ENCODE assay signal across 22 mouse cellular contexts in the genomic region with DNA sequence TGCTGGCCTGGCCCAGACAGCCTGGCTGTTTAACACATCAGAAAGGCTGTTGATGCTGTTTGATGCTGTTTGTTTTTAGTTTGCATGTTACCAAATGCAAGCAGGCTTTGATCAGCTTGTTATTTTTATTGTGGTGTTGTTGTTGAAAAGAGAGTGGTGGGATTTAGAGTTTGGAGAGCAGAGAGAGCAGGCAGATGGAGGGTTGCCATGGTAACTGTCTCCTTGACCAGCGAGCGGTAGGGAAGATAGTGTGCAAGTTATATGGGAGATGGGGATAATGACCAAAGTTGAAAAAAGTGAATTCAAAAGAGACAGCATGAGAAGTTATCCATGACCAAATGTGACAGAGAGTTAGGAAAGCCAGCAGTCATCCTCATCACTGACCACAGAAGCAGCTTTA.
DNase-seq lines count a peak whose midpoint lies in the region; ATAC-seq and TF ChIP-seq lines count a peak whose summit lies in the region.
"Had no signal": no experiment of that assay in that cellular context is flagged by ENCODE, and none has a peak within 500 bp of the region (broad histone marks: within the 10 kb centered on the region; RNA-seq: fewer than 3 reads in every experiment).

No protein-coding gene starts in this region.

- H3K9me3 ChIP-seq in forebrain, embryonic 14.5 days (replicated peaks; ENCODE audit: control insufficient read depth, low read length): no peaks in the 10 kb centered on the region
- H3K9me3 ChIP-seq in forebrain, embryonic 15.5 days: no peaks in the 10 kb centered on the region
- no peaks in the 10 kb centered on the region for H3K9me3 ChIP-seq in hindbrain, postnatal 0 days (ENCODE audit: low read length)
- no peaks in the 10 kb centered on the region for H3K9me3 ChIP-seq in hindbrain, embryonic 10.5 days
- H3K9me3 ChIP-seq in midbrain, postnatal 0 days (ENCODE audit: low read length): no peaks in the 10 kb centered on the region
- no peaks in the 10 kb centered on the region for H3K9me3 ChIP-seq in midbrain, embryonic 15.5 days
- H3K9me3 ChIP-seq: forebrain, embryonic 10.5 days; forebrain, embryonic 13.5 days; heart, embryonic 12.5 days; heart, embryonic 15.5 days; hindbrain, embryonic 15.5 days had no signal

- 64% methylated on average over 2 of the region's 2 CpGs for WGBS in forebrain, embryonic 14.5 days
- WGBS in forebrain, embryonic 15.5 days: 30% methylated on average over 2 of the region's 2 CpGs
- WGBS in hindbrain, postnatal 0 days: 20% methylated on average over 2 of the region's 2 CpGs
- 66% methylated on average over 2 of the region's 2 CpGs for WGBS in hindbrain, embryonic 10.5 days
- WGBS in midbrain, postnatal 0 days: 27% methylated on average over 2 of the region's 2 CpGs
- 30% methylated on average over 2 of the region's 2 CpGs for WGBS in midbrain, embryonic 15.5 days

- H3K4me2 ChIP-seq in forebrain, embryonic 14.5 days (ENCODE audit: low read length): no peak overlapping the region
- no peak overlapping the region for H3K4me2 ChIP-seq in forebrain, embryonic 15.5 days (replicated peaks)
- H3K4me2 ChIP-seq in hindbrain, postnatal 0 days (ENCODE audit: low read depth, low read length): no peak overlapping the region
- H3K4me2 ChIP-seq in midbrain, postnatal 0 days (ENCODE audit: low read depth, low read length, poor library complexity, severe bottlenecking): no peak overlapping the region
- no peak overlapping the region for H3K4me2 ChIP-seq in midbrain, embryonic 15.5 days
- H3K4me2 ChIP-seq: forebrain, embryonic 13.5 days; heart, embryonic 12.5 days; heart, embryonic 15.5 days; hindbrain, embryonic 15.5 days had no signal

- no peak for TF ChIP-seq CTCF in hindbrain, postnatal 0 days (IDR thresholded peaks at IDR 0.05; ENCODE audit: low read depth)
- TF ChIP-seq CTCF in midbrain, postnatal 0 days (IDR thresholded peaks at IDR 0.05): no peak

- no peak for ATAC-seq in forebrain, embryonic 14.5 days
- no peak for ATAC-seq in forebrain, embryonic 15.5 days (replicated peaks)
- ATAC-seq in hindbrain, postnatal 0 days: no peak
- ATAC-seq in midbrain, postnatal 0 days (ENCODE audit: low FRiP score): no peak
- ATAC-seq in midbrain, embryonic 15.5 days (replicated peaks): no peak
- ATAC-seq: CD4-positive, CD25-positive, alpha-beta regulatory T cell, adult 4 months; forebrain, embryonic 13.5 days; inflammation-experienced regulatory T-cells, adult 6 months; intestine, embryonic 16.5 days had no signal

- H3K4me3 ChIP-seq in forebrain, embryonic 14.5 days (ENCODE audit: low read depth, low read length): no peak overlapping the region
- H3K4me3 ChIP-seq in forebrain, embryonic 15.5 days: no peak overlapping the region
- H3K4me3 ChIP-seq in hindbrain, postnatal 0 days (ENCODE audit: low read length): no peak overlapping the region
- no peak overlapping the region for H3K4me3 ChIP-seq in hindbrain, embryonic 10.5 days
- H3K4me3 ChIP-seq in midbrain, postnatal 0 days (ENCODE audit: low read depth, low read length): no peak overlapping the region
- H3K4me3 ChIP-seq in midbrain, embryonic 15.5 days: no peak overlapping the region
- H3K4me3 ChIP-seq: forebrain, embryonic 10.5 days; forebrain, embryonic 13.5 days; gastrocnemius, adult 2 months; heart, embryonic 12.5 days; heart, embryonic 15.5 days; hindbrain, embryonic 15.5 days had no signal

- DNase-seq in forebrain, embryonic 14.5 days (ENCODE audit: low spot score): peak; percentile 5
- DNase-seq in hindbrain, postnatal 0 days (ENCODE audit: low spot score): peak; percentile 32
- no peak for DNase-seq in hindbrain, embryonic 10.5 days (ENCODE audit: low spot score)
- peak; percentile 36 for DNase-seq in midbrain, postnatal 0 days (ENCODE audit: low spot score)
- DNase-seq: adrenal gland, adult 2 months; adrenal gland, postnatal 14 days; cerebellum, adult 18-20 months; gastrocnemius, adult 2 months; gastrocnemius, postnatal 14 days; heart, postnatal 10 days; heart, postnatal 36 days; kidney, adult 18-20 months had no signal

- no peak overlapping the region for H3K27ac ChIP-seq in forebrain, embryonic 14.5 days (ENCODE audit: low read depth, low read length)
- H3K27ac ChIP-seq in forebrain, embryonic 15.5 days (replicated peaks): no peak overlapping the region
- H3K27ac ChIP-seq in hindbrain, postnatal 0 days: peak overlapping the region; percentile 20; the same call in 1 of the 2 replicates
- no peak overlapping the region for H3K27ac ChIP-seq in hindbrain, embryonic 10.5 days
- 0 out of 2 replicates have a peak overlapping the region, but pooled peaks have one; percentile 43 for H3K27ac ChIP-seq in midbrain, postnatal 0 days (ENCODE audit: low read depth, low read length)
- no peak overlapping the region for H3K27ac ChIP-seq in midbrain, embryonic 15.5 days
- H3K27ac ChIP-seq: forebrain, embryonic 10.5 days; forebrain, embryonic 13.5 days; gastrocnemius, adult 2 months; heart, embryonic 15.5 days; hindbrain, embryonic 15.5 days had no signal

- no peaks in the 10 kb centered on the region for H3K36me3 ChIP-seq in forebrain, embryonic 14.5 days (ENCODE audit: control insufficient read depth, insufficient read depth, low read length)
- H3K36me3 ChIP-seq in forebrain, embryonic 15.5 days: no peaks in the 10 kb centered on the region
- no peaks in the 10 kb centered on the region for H3K36me3 ChIP-seq in hindbrain, postnatal 0 days (ENCODE audit: insufficient read depth, low read length)
- no peaks in the 10 kb centered on the region for H3K36me3 ChIP-seq in hindbrain, embryonic 10.5 days
- H3K36me3 ChIP-seq in midbrain, postnatal 0 days (ENCODE audit: insufficient read depth, low read length): no peaks in the 10 kb centered on the region
- no peaks in the 10 kb centered on the region for H3K36me3 ChIP-seq in midbrain, embryonic 15.5 days (replicated peaks)
- H3K36me3 ChIP-seq: forebrain, embryonic 10.5 days; heart, embryonic 12.5 days; heart, embryonic 15.5 days; hindbrain, embryonic 15.5 days had no signal

- no peak overlapping the region for H3K9ac ChIP-seq in forebrain, embryonic 14.5 days (ENCODE audit: low read length)
- H3K9ac ChIP-seq in forebrain, embryonic 15.5 days (replicated peaks): no peak overlapping the region
- no peak overlapping the region for H3K9ac ChIP-seq in hindbrain, postnatal 0 days (replicated peaks; ENCODE audit: low read length)
- no peak overlapping the region for H3K9ac ChIP-seq in midbrain, postnatal 0 days (replicated peaks; ENCODE audit: low read length, poor library complexity, severe bottlenecking)
- no peak overlapping the region for H3K9ac ChIP-seq in midbrain, embryonic 15.5 days
- H3K9ac ChIP-seq: forebrain, embryonic 13.5 days; heart, embryonic 12.5 days; heart, embryonic 15.5 days; hindbrain, embryonic 15.5 days had no signal

- H3K27me3 ChIP-seq in forebrain, embryonic 14.5 days (replicated peaks; ENCODE audit: control insufficient read depth, insufficient read depth, low read length): no peaks in the 10 kb centered on the region
- no peaks in the 10 kb centered on the region for H3K27me3 ChIP-seq in forebrain, embryonic 15.5 days
- H3K27me3 ChIP-seq in hindbrain, postnatal 0 days (ENCODE audit: insufficient read depth, low read length): no peaks in the 10 kb centered on the region
- no peaks in the 10 kb centered on the region for H3K27me3 ChIP-seq in hindbrain, embryonic 10.5 days (ENCODE audit: insufficient read depth, poor library complexity, severe bottlenecking)
- H3K27me3 ChIP-seq in midbrain, postnatal 0 days (ENCODE audit: insufficient read depth, low read length): no peaks in the 10 kb centered on the region
- H3K27me3 ChIP-seq in midbrain, embryonic 15.5 days (replicated peaks): no peaks in the 10 kb centered on the region
- H3K27me3 ChIP-seq: forebrain, embryonic 13.5 days; heart, embryonic 15.5 days; hindbrain, embryonic 15.5 days had no signal

- H3K4me1 ChIP-seq in forebrain, embryonic 14.5 days (ENCODE audit: control insufficient read depth, insufficient read depth, low read length): no peaks in the 10 kb centered on the region
- peaks cover 2% of the 10 kb centered on the region; the same call in 1 of the 2 replicates for H3K4me1 ChIP-seq in forebrain, embryonic 15.5 days
- no peaks in the 10 kb centered on the region for H3K4me1 ChIP-seq in hindbrain, postnatal 0 days (ENCODE audit: insufficient read depth, low read length)
- H3K4me1 ChIP-seq in hindbrain, embryonic 10.5 days (replicated peaks): no peaks in the 10 kb centered on the region
- H3K4me1 ChIP-seq in midbrain, postnatal 0 days (ENCODE audit: insufficient read depth, low read length): no peaks in the 10 kb centered on the region
- no peaks in the 10 kb centered on the region for H3K4me1 ChIP-seq in midbrain, embryonic 15.5 days
- H3K4me1 ChIP-seq: forebrain, embryonic 10.5 days; forebrain, embryonic 13.5 days; heart, embryonic 12.5 days; heart, embryonic 15.5 days had no signal

Comparison
In these comparisons a context has a peak if more than half of its experiments do, and no peak if none do; other contexts are left out.
1. H3K27ac ChIP-seq: peak in hindbrain, postnatal 0 days (single experiment) and midbrain, postnatal 0 days (single experiment); none in forebrain, embryonic 14.5 days (single experiment), forebrain, embryonic 15.5 days (single experiment), hindbrain, embryonic 10.5 days (single experiment) and midbrain, embryonic 15.5 days (single experiment).